Mouse (Mus musculus) gonadal fat pad, adult 2 months (tissue): ENCODE data around the gene Urb1. TPM values are rescaled to one million over a fixed set of nuclear protein-coding genes. Genes with fewer than 3 reads are reported as not detected.
"Not testable (repeated sequence)": the region's sequence is repeated elsewhere in the genome, so short reads cannot be mapped to it uniquely, and the experiment has no call there.

ENCODE experiments used
- DNase-seq: peaks from one replicate; pipeline ENCODE4 v3.0.0-alpha.2; 2012; ENCODE audit warnings: low read depth
- polyA plus RNA-seq: library from polyadenylated mRNA; depleted of rRNA; stranded (reverse); fragments of >200 nt; gene quantifications from 2 replicates; pipeline ENCODE4 v1.2.3, GENCODE M21; 2012

Urb1 gene
- polyA plus RNA-seq, 1 experiment, result 5.4 TPM

DNA sequence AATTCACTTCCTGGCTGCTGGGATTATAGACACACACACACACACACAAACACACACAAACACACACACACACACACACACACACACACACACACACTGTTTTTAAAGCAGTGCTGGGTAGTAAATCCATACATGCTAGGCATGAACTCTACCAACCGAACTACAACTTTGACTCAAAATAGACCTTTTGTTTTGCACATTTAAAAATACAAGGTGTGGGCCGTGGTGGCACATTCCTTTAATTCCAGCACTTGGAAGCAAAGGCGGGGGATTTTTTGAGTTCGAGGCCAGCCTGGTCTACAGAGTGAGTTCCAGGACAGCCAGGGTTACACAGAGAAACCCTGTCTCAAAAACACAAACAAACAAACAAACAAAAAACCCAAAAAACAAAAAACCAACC, 13.8 kb upstream of the Urb1 start:
- not testable (repeated sequence) for DNase-seq

DNA sequence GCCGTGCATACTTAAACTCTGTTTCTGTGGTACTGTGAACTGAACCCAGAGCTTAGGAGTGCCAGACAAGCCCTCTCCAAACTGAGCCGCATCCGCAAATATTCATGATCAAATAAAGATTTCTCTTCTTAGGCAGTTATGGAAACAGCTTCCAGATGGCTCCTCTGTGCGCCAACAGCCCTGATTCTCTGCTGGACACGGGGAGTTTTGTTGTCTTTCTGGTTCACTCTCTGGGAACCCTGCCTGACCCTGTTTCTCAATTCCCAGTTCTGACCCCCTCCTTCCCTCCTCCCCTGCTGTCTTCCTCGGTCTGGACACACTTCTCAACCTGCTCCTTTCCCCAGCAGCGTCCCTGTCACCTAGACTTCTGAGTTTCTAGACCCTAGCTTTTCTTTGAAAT, 12.8 kb upstream of the Urb1 start:
- DNase-seq, result no peak

GRCm38 (mm10) chr16:90822284-90822935, 12.2 kb upstream of the Urb1 start:
- no peak for DNase-seq

- DNase-seq, result no peak
Observed at GRCm38 (mm10) chr16:90821046-90821697, 11.0 kb upstream of the Urb1 start.

DNA sequence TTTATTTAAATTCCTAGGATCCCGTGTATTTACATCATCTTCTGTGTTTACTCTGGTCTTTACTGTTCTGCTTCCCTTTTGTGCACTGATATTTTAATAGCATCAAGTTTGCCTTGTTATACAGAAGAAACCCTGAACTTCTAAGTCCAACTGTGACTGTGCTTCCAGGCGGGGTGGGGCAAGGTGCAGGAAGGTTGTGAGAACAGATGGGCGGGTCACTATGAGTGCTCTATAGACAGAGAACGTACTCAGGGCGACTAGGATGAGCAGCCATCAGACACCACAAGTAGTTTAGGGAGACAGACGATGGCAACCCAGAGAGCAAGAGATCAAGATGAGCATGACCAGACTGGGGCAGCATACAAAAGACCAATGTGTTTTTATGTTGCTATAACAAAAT, 10.1 kb upstream of the Urb1 start:
- no peak for DNase-seq

DNA sequence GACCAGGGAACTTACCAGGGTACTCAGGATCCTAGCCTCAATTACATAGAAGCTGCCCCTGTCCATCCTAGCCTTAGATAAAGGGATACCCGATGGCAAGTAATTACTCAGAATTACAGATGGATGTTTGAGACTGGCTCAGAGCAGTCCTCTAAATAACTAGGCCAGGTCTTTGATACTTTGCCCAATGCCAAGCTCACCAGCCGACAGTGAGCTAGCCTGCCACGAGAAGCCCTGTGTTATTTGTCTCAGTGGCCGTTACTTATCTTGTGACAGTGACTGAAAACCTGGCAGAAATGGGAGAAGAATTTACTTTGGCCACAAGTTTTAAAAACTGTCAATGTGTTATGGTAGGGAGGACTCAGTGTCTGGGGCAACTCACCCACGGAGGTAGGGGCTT, 1.9 kb upstream of the Urb1 start:
- no peak for DNase-seq

DNA sequence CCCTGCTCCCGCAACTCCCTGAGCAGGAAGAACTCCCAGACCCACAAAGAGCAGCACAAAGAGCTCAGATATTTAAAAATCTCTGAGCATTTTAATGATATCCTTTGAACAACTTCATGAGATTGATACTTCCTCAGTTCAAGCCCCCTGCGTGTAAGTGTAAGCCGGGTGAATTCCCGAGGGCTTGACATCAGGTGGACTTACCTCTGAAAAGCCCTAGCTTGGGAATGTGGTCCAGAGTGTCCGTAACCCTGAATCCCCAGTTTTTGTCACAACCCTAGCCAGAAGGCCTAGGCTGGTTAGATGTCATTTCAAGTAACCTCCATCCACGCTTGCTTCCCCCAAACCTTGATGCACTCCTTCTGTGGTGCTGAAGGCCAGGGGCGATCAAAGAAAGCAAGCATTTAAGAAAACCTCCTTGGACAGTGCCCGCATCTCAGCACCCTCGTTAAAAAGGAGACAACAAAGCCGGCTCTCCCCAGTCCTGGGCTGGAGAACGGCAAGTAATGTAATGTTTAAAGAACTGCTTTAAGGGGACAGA, 573 bp upstream of the Urb1 start:
- no peak for DNase-seq

- no peak for DNase-seq
Observed at GRCm38 (mm10) chr16:90804466-90804865, 5.7 kb downstream of the Urb1 start.

DNA sequence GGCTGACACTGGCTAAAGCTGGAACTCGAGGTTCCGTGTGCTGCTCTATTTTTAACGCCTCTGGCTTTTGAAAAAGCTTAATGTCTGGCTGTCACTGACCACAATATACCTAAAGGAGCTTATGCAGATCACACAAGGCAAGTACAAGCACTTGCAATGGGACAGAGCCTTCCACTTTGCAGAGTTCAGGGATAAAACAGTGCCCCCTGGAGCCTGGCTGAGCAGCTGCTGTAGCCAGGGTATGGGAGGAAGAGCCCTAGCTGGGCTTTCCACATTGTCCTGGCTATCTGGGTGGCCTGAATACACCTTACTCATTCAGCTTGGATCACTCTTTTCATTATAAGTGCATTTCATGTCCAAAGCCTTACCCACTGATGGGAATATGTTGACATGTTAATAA, 8.3 kb downstream of the Urb1 start:
- no peak for DNase-seq

- no peak for DNase-seq
Observed at GRCm38 (mm10) chr16:90801251-90801650, 9.0 kb downstream of the Urb1 start.

GRCm38 (mm10) chr16:90799840-90800239, 10.4 kb downstream of the Urb1 start:
- DNase-seq, result no peak

DNA sequence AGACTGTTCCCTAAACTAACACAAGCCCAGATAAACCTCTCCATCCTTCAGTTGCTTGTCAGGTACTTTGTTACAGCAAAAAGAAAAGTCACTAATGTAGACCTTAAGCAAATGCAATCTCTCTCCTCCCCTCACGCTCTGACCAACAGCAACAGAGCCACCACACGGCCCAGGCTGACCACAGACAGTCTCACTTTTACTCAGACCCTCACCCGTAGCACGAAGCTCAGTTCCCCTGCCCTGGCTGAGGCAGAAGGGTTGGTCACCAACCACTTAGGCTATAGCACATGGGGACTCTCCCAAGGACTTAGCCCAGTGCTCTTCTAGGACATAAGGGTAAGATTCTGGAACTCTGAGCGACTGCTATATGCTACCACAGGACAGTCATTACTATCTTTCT, 11.4 kb downstream of the Urb1 start:
- DNase-seq, result no peak

DNA sequence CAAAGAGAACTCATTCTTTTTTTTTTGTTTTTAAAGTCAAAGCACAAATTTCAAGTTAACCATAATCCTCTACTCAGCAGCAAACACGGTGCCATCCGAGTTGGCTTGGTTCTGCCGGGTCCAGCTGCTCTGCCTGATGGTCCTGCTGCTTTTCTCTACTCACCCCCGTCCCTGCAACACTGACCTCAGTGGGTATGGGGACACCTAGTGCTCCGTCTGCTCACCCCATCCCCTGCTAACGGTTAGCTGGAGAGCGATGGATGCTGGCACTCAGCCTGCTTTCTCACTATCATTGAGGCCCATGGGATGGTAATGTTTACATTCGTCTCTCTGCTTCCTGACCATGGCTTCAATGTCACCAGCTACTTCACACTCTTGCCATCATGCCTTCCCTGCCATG, 11.8 kb downstream of the Urb1 start:
- no peak for DNase-seq

DNA sequence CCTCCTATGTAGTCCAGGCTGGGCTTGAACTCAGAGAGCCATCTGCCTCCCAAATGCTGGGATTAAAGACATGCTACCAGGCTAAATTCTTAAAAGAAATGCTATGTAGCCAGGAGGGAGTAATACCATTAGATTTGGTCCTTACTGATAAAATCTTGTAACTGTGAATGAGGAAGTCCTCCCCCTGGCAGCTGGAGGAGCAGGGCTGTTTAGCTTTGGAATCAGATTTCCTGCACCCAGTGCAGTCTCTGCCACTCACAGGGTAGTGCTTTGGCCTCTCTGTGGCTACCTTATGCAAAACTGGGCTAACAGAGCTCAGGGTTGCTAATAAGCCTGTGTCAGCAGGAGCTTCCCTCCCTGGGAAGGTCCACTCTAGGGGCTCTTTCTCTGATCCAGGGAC, 15.5 kb downstream of the Urb1 start:
- no peak for DNase-seq

- no peak for DNase-seq
Observed at GRCm38 (mm10) chr16:90792500-90792899, 17.7 kb downstream of the Urb1 start.

- no peak for DNase-seq
Observed at GRCm38 (mm10) chr16:90792066-90792465, 18.1 kb downstream of the Urb1 start.

GRCm38 (mm10) chr16:90790946-90791345, 19.3 kb downstream of the Urb1 start:
- no peak for DNase-seq

GRCm38 (mm10) chr16:90788580-90788979, 21.6 kb downstream of the Urb1 start:
- no peak for DNase-seq

- DNase-seq, result no peak
Observed at GRCm38 (mm10) chr16:90785257-90785656, 25.0 kb downstream of the Urb1 start.

DNA sequence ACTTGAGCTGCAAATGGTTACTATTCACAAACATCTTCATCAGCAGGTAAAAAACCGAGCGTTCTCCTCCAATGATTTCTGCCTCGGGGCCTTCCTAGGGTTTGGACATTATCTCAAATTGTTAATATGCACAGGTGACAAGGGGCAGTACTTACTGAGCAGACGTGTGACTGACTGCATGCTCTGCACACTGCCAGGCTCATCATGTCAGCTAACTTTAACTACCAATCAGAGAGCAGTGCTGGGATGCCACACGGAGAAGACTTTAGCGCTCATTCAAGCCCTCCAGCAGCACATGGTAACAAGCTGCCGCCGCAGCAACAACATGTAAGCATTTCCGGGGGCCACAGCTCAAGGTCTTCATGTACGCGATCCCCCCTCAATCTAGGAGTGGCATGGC, 26.9 kb downstream of the Urb1 start:
- no peak for DNase-seq

- DNase-seq, result no peak
Observed at GRCm38 (mm10) chr16:90779783-90780182, 30.4 kb downstream of the Urb1 start.

- no peak for DNase-seq
Observed at GRCm38 (mm10) chr16:90775946-90776520, 34.2 kb downstream of the Urb1 start.

GRCm38 (mm10) chr16:90774646-90775045, 35.6 kb downstream of the Urb1 start:
- DNase-seq, result no peak
